Mouse (Mus musculus): ENCODE data around the gene Sipa1l1. TPM values are rescaled to one million over a fixed set of nuclear protein-coding genes. Genes with fewer than 3 reads are reported as not detected.

Gene Sipa1l1
- polyA plus RNA-seq, 1 experiment from 2014 or later = 11.2 TPM

GRCm38 (mm10) chr12:82196615-82197146 is 27.6 kb downstream of the Sipa1l1 start:
- Histone ChIP-seq H3K4me1 (ENCODE audit: control insufficient read depth, insufficient read depth, low read length) (no peaks in the 10 kb centered on the region), H3K27me3 (ENCODE audit: control insufficient read depth, insufficient read depth, low read depth, low read length) (no peaks in the 10 kb centered on the region), H3K4me3 (ENCODE audit: low read depth, low read length) (no peak overlapping the region), H3K27ac (ENCODE audit: low read length) (no peak overlapping the region), H3K36me3 (ENCODE audit: control insufficient read depth, insufficient read depth, low read length) (no peaks in the 10 kb centered on the region), H3K9me3 (replicated peaks; ENCODE audit: control insufficient read depth, low read length, poor library complexity, severe bottlenecking) (no peaks in the 10 kb centered on the region), H3K9ac (ENCODE audit: low read depth, low read length) (no peak overlapping the region), H3K4me2 (ENCODE audit: low read length) (no peak overlapping the region)
- ATAC-seq = no peak
- 27% methylated on average over 7 of the region's 7 CpGs for WGBS

- Histone ChIP-seq H3K9me3 (replicated peaks; ENCODE audit: control insufficient read depth, low read length, poor library complexity, severe bottlenecking) (no peaks in the 10 kb centered on the region), H3K27me3 (ENCODE audit: control insufficient read depth, insufficient read depth, low read depth, low read length) (no peaks in the 10 kb centered on the region), H3K4me1 (ENCODE audit: control insufficient read depth, insufficient read depth, low read length) (no peaks in the 10 kb centered on the region), H3K4me2 (ENCODE audit: low read length) (no peak overlapping the region), H3K36me3 (ENCODE audit: control insufficient read depth, insufficient read depth, low read length) (no peaks in the 10 kb centered on the region), H3K9ac (ENCODE audit: low read depth, low read length) (no peak overlapping the region), H3K4me3 (ENCODE audit: low read depth, low read length) (no peak overlapping the region), H3K27ac (ENCODE audit: low read length) (no peak overlapping the region)
- ATAC-seq = no peak
- 69% methylated on average over 2 of the region's 2 CpGs for WGBS
These were observed 28.1 kb downstream of the Sipa1l1 start for GRCm38 (mm10) chr12:82197207-82197606.

- Histone ChIP-seq H3K9ac (ENCODE audit: low read depth, low read length) (no peak overlapping the region), H3K27me3 (ENCODE audit: control insufficient read depth, insufficient read depth, low read depth, low read length) (no peaks in the 10 kb centered on the region), H3K4me2 (ENCODE audit: low read length) (no peak overlapping the region), H3K9me3 (replicated peaks; ENCODE audit: control insufficient read depth, low read length, poor library complexity, severe bottlenecking) (no peaks in the 10 kb centered on the region), H3K27ac (ENCODE audit: low read length) (no peak overlapping the region), H3K4me3 (ENCODE audit: low read depth, low read length) (no peak overlapping the region), H3K4me1 (ENCODE audit: control insufficient read depth, insufficient read depth, low read length) (no peaks in the 10 kb centered on the region), H3K36me3 (ENCODE audit: control insufficient read depth, insufficient read depth, low read length) (no peaks in the 10 kb centered on the region)
- ATAC-seq = no peak
- WGBS = 88% methylated on average over 6 of the region's 6 CpGs
These were observed 30.2 kb downstream of the Sipa1l1 start for GRCm38 (mm10) chr12:82199286-82199685.

GRCm38 (mm10) chr12:82204106-82204505 is 35.0 kb downstream of the Sipa1l1 start:
- Histone ChIP-seq H3K36me3 (ENCODE audit: control insufficient read depth, insufficient read depth, low read length) (no peaks in the 10 kb centered on the region), H3K4me3 (ENCODE audit: low read depth, low read length) (no peak overlapping the region), H3K9me3 (replicated peaks; ENCODE audit: control insufficient read depth, low read length, poor library complexity, severe bottlenecking) (no peaks in the 10 kb centered on the region), H3K27me3 (ENCODE audit: control insufficient read depth, insufficient read depth, low read depth, low read length) (no peaks in the 10 kb centered on the region), H3K4me1 (ENCODE audit: control insufficient read depth, insufficient read depth, low read length) (no peaks in the 10 kb centered on the region), H3K4me2 (ENCODE audit: low read length) (no peak overlapping the region), H3K9ac (ENCODE audit: low read depth, low read length) (no peak overlapping the region), H3K27ac (ENCODE audit: low read length) (no peak overlapping the region)
- ATAC-seq = no peak
- WGBS = 94% methylated on average over 6 of the region's 6 CpGs

- 95% methylated on average over 8 of the region's 8 CpGs for WGBS
- no peak overlapping the region for H3K4me2 ChIP-seq (ENCODE audit: low read length)
- no peaks in the 10 kb centered on the region for H3K27me3 ChIP-seq (ENCODE audit: control insufficient read depth, insufficient read depth, low read depth, low read length)
- no peak overlapping the region for H3K27ac ChIP-seq (ENCODE audit: low read length)
- H3K9me3 ChIP-seq (replicated peaks; ENCODE audit: control insufficient read depth, low read length, poor library complexity, severe bottlenecking) = no peaks in the 10 kb centered on the region
- no peaks in the 10 kb centered on the region for H3K36me3 ChIP-seq (ENCODE audit: control insufficient read depth, insufficient read depth, low read length)
- H3K4me1 ChIP-seq (ENCODE audit: control insufficient read depth, insufficient read depth, low read length) = no peaks in the 10 kb centered on the region
- H3K9ac ChIP-seq (ENCODE audit: low read depth, low read length) = no peak overlapping the region
- H3K4me3 ChIP-seq (ENCODE audit: low read depth, low read length) = no peak overlapping the region
- ATAC-seq = no peak
These were observed 37.9 kb downstream of the Sipa1l1 start for GRCm38 (mm10) chr12:82206857-82207647.

- Histone ChIP-seq H3K4me2 (ENCODE audit: low read length) (no peak overlapping the region), H3K4me3 (ENCODE audit: low read depth, low read length) (no peak overlapping the region), H3K27me3 (ENCODE audit: control insufficient read depth, insufficient read depth, low read depth, low read length) (no peaks in the 10 kb centered on the region), H3K36me3 (ENCODE audit: control insufficient read depth, insufficient read depth, low read length) (no peaks in the 10 kb centered on the region), H3K9ac (ENCODE audit: low read depth, low read length) (no peak overlapping the region), H3K4me1 (ENCODE audit: control insufficient read depth, insufficient read depth, low read length) (no peaks in the 10 kb centered on the region), H3K9me3 (replicated peaks; ENCODE audit: control insufficient read depth, low read length, poor library complexity, severe bottlenecking) (no peaks in the 10 kb centered on the region), H3K27ac (ENCODE audit: low read length) (no peak overlapping the region)
- 91% methylated on average over 3 of the region's 3 CpGs for WGBS
- ATAC-seq = no peak
These were observed 38.9 kb downstream of the Sipa1l1 start for GRCm38 (mm10) chr12:82208046-82208445.

GRCm38 (mm10) chr12:82208611-82209010 is 39.5 kb downstream of the Sipa1l1 start:
- no peak for ATAC-seq
- H3K9me3 ChIP-seq (replicated peaks; ENCODE audit: control insufficient read depth, low read length, poor library complexity, severe bottlenecking) = no peaks in the 10 kb centered on the region
- no peak overlapping the region for H3K27ac ChIP-seq (ENCODE audit: low read length)
- WGBS = 81% methylated on average over 4 of the region's 4 CpGs
- no peaks in the 10 kb centered on the region for H3K4me1 ChIP-seq (ENCODE audit: control insufficient read depth, insufficient read depth, low read length)
- H3K36me3 ChIP-seq (ENCODE audit: control insufficient read depth, insufficient read depth, low read length) = no peaks in the 10 kb centered on the region
- H3K27me3 ChIP-seq (ENCODE audit: control insufficient read depth, insufficient read depth, low read depth, low read length) = no peaks in the 10 kb centered on the region
- H3K9ac ChIP-seq (ENCODE audit: low read depth, low read length) = no peak overlapping the region
- H3K4me2 ChIP-seq (ENCODE audit: low read length) = no peak overlapping the region
- no peak overlapping the region for H3K4me3 ChIP-seq (ENCODE audit: low read depth, low read length)

GRCm38 (mm10) chr12:82209753-82210152 is 40.6 kb downstream of the Sipa1l1 start:
- WGBS = 83% methylated on average over 2 of the region's 2 CpGs
- no peak overlapping the region for H3K4me3 ChIP-seq (ENCODE audit: low read depth, low read length)
- no peak overlapping the region for H3K9ac ChIP-seq (ENCODE audit: low read depth, low read length)
- no peak overlapping the region for H3K27ac ChIP-seq (ENCODE audit: low read length)
- no peak for ATAC-seq
- H3K9me3 ChIP-seq (replicated peaks; ENCODE audit: control insufficient read depth, low read length, poor library complexity, severe bottlenecking) = no peaks in the 10 kb centered on the region; the same call in 1 of the 2 replicates
- 0 out of 2 replicates have a peak, but pooled peaks cover 2% of the 10 kb centered on the region for H3K36me3 ChIP-seq (ENCODE audit: control insufficient read depth, insufficient read depth, low read length)
- no peak overlapping the region for H3K4me2 ChIP-seq (ENCODE audit: low read length)
- no peaks in the 10 kb centered on the region for H3K4me1 ChIP-seq (ENCODE audit: control insufficient read depth, insufficient read depth, low read length)
- H3K27me3 ChIP-seq (ENCODE audit: control insufficient read depth, insufficient read depth, low read depth, low read length) = no peaks in the 10 kb centered on the region

- WGBS = 83% methylated on average over 2 of the region's 2 CpGs
- no peak overlapping the region for H3K27ac ChIP-seq (ENCODE audit: low read length)
- no peaks in the 10 kb centered on the region; the same call in 1 of the 2 replicates for H3K9me3 ChIP-seq (replicated peaks; ENCODE audit: control insufficient read depth, low read length, poor library complexity, severe bottlenecking)
- no peak overlapping the region for H3K4me3 ChIP-seq (ENCODE audit: low read depth, low read length)
- no peak overlapping the region for H3K4me2 ChIP-seq (ENCODE audit: low read length)
- H3K36me3 ChIP-seq (ENCODE audit: control insufficient read depth, insufficient read depth, low read length) = 0 out of 2 replicates have a peak, but pooled peaks cover 2% of the 10 kb centered on the region
- ATAC-seq = no peak
- no peak overlapping the region for H3K9ac ChIP-seq (ENCODE audit: low read depth, low read length)
- no peaks in the 10 kb centered on the region for H3K27me3 ChIP-seq (ENCODE audit: control insufficient read depth, insufficient read depth, low read depth, low read length)
- no peaks in the 10 kb centered on the region for H3K4me1 ChIP-seq (ENCODE audit: control insufficient read depth, insufficient read depth, low read length)
These were observed 43.9 kb downstream of the Sipa1l1 start for GRCm38 (mm10) chr12:82213056-82213455.

All from midbrain, embryonic 16.5 days (tissue).